Mouse (Mus musculus) neural tube, embryonic 10.5 days (tissue): ENCODE measurements around the gene Zglp1.
"Not testable (repeated sequence)": the region's sequence is repeated elsewhere in the genome, so short reads cannot be mapped to it uniquely, and the experiment has no call there.

Experiments
- DNase-seq: peaks from one replicate; pipeline ENCODE4 v3.0.0-alpha.2; 2017; ENCODE audit warnings: low spot score; ENCODE audit errors: extremely low spot score

Zglp1 gene

GRCm38 (mm10) chr9:21072641-21073040, 5.7 kb upstream of the Zglp1 start:
- DNase-seq = no peak

- DNase-seq = no peak
Observed at GRCm38 (mm10) chr9:21062928-21063327, 4.0 kb downstream of the Zglp1 start.

- no peak for DNase-seq
Observed at GRCm38 (mm10) chr9:21051578-21051977, 15.3 kb downstream of the Zglp1 start.

GRCm38 (mm10) chr9:21045235-21045634, 21.7 kb downstream of the Zglp1 start:
- DNase-seq = no peak

GRCm38 (mm10) chr9:21044785-21045184, 22.1 kb downstream of the Zglp1 start:
- DNase-seq = not testable (repeated sequence)

- DNase-seq = no peak
Observed at GRCm38 (mm10) chr9:21043563-21043962, 23.3 kb downstream of the Zglp1 start.

- DNase-seq = no peak
Observed at GRCm38 (mm10) chr9:21041308-21041707, 25.6 kb downstream of the Zglp1 start.

- no peak for DNase-seq
Observed at GRCm38 (mm10) chr9:21039779-21040178, 27.1 kb downstream of the Zglp1 start.

- DNase-seq = peak; percentile 46
Observed at GRCm38 (mm10) chr9:21037481-21037891, 29.4 kb downstream of the Zglp1 start.

GRCm38 (mm10) chr9:21036666-21037065, 30.2 kb downstream of the Zglp1 start:
- DNase-seq = peak; percentile 45

- peak; percentile 32 for DNase-seq
Observed at GRCm38 (mm10) chr9:21036161-21036560, 30.7 kb downstream of the Zglp1 start.

- DNase-seq = no peak
Observed at GRCm38 (mm10) chr9:21035586-21035985, 31.3 kb downstream of the Zglp1 start.

- DNase-seq = peak; percentile 47
Observed at GRCm38 (mm10) chr9:21034481-21035085, 32.3 kb downstream of the Zglp1 start.

GRCm38 (mm10) chr9:21033136-21033535, 33.8 kb downstream of the Zglp1 start:
- peak; percentile 78 for DNase-seq

- DNase-seq = peak; percentile 37
Observed at GRCm38 (mm10) chr9:21032491-21032890, 34.4 kb downstream of the Zglp1 start.

- DNase-seq = peak; percentile 47
Observed at GRCm38 (mm10) chr9:21031896-21032351, 35.0 kb downstream of the Zglp1 start, which contains the start of gene Icam5. Gene Icam5, plus strand, starts transcription at chr9:21032073.

- DNase-seq = peak; percentile 67
Observed at GRCm38 (mm10) chr9:21031251-21031895, 35.5 kb downstream of the Zglp1 start.

- DNase-seq = peak; percentile 84
Observed at GRCm38 (mm10) chr9:21030781-21031250, 36.1 kb downstream of the Zglp1 start.

GRCm38 (mm10) chr9:21030055-21030600, 36.8 kb downstream of the Zglp1 start:
- DNase-seq = no peak

GRCm38 (mm10) chr9:21029291-21030054, 37.4 kb downstream of the Zglp1 start, which contains the start of gene Icam4:
Gene Icam4, plus strand, starts transcription at chr9:21029373.
- peak; percentile 87 for DNase-seq

GRCm38 (mm10) chr9:21028560-21029110, 38.3 kb downstream of the Zglp1 start:
- no peak for DNase-seq
